Mouse (Mus musculus) kidney, adult 2 months (tissue): ENCODE measurements around the gene Ptx4.
A peak's percentile ranks its signal among the peaks of the same experiment; 100 is the strongest.

Source experiments
- CTCF ChIP-seq: fragments of 200-500 bp; conservative IDR thresholded peaks from 2 replicates; pipeline ENCODE4 v1.5.1; 2011; ENCODE audit warnings: low read depth, mild to moderate bottlenecking, control low read depth, low read length, moderate library complexity, mixed read lengths; ENCODE audit not compliant: insufficient read depth, insufficient read length
- POLR2A ChIP-seq: fragments of 200-500 bp; IDR thresholded peaks from one replicate; pipeline ENCODE4 v1.6.1; 2011; ENCODE audit warnings: low read depth, low read length, control low read depth

- TF ChIP-seq CTCF (0 out of 2 replicates have a peak, but pooled peaks have one; percentile 25), POLR2A (no peak)
Measured at GRCm38 (mm10) chr17:25139960-25140359, 19.4 kb downstream of the Ptx4 start.
